Comparison of ENCODE assay signal across 9 mouse cellular contexts in genomic region chr8:122194396-122194795, GRCm38 (mm10).
DNase-seq lines count a peak whose midpoint lies in the region; ATAC-seq and TF ChIP-seq lines count a peak whose summit lies in the region.
"Had no signal": no experiment of that assay in that cellular context is flagged by ENCODE, and none has a peak within 500 bp of the region (broad histone marks: within the 10 kb centered on the region; RNA-seq: fewer than 3 reads in every experiment).

No protein-coding gene starts in this region.

- peak overlapping the region; percentile 31; the same call in 1 of the 2 replicates for H3K27ac ChIP-seq in hindbrain, embryonic 10.5 days
- H3K27ac ChIP-seq in hindbrain, embryonic 16.5 days (ENCODE audit: low read depth, low read length): no peak overlapping the region
- no peak overlapping the region for H3K27ac ChIP-seq in kidney, adult 2 months (ENCODE audit: insufficient read depth, low read depth, low read length)
- no peak overlapping the region for H3K27ac ChIP-seq in stomach, embryonic 16.5 days (ENCODE audit: low read length)
- H3K27ac ChIP-seq in forebrain, embryonic 13.5 days: no peak overlapping the region
- H3K27ac ChIP-seq in forebrain, embryonic 16.5 days (ENCODE audit: low read length): no peak overlapping the region

- H3K9ac ChIP-seq in hindbrain, embryonic 16.5 days (ENCODE audit: low read depth, low read length): no peak overlapping the region
- no peak overlapping the region for H3K9ac ChIP-seq in stomach, embryonic 16.5 days (ENCODE audit: low read length)
- no peak overlapping the region for H3K9ac ChIP-seq in forebrain, embryonic 13.5 days
- no peak overlapping the region for H3K9ac ChIP-seq in forebrain, embryonic 16.5 days (replicated peaks; ENCODE audit: low read depth, low read length)

- no peak for TF ChIP-seq POLR2A in kidney, adult 2 months (IDR thresholded peaks at IDR 0.05; ENCODE audit: low read depth, low read length)

- no peaks in the 10 kb centered on the region for H3K9me3 ChIP-seq in hindbrain, embryonic 10.5 days
- no peaks in the 10 kb centered on the region for H3K9me3 ChIP-seq in hindbrain, embryonic 16.5 days (ENCODE audit: control insufficient read depth, low read length)
- no peaks in the 10 kb centered on the region for H3K9me3 ChIP-seq in stomach, embryonic 16.5 days (replicated peaks; ENCODE audit: control insufficient read depth, low read length)
- H3K9me3 ChIP-seq in forebrain, embryonic 13.5 days (replicated peaks): no peaks in the 10 kb centered on the region
- H3K9me3 ChIP-seq in forebrain, embryonic 16.5 days (ENCODE audit: control insufficient read depth, low read length): no peaks in the 10 kb centered on the region

- H3K27me3 ChIP-seq in hindbrain, embryonic 10.5 days (ENCODE audit: insufficient read depth, poor library complexity, severe bottlenecking): 0 out of 2 replicates have a peak, but pooled peaks cover 4% of the 10 kb centered on the region
- H3K27me3 ChIP-seq in hindbrain, embryonic 16.5 days (replicated peaks; ENCODE audit: control insufficient read depth, insufficient read depth, low read length): no peaks in the 10 kb centered on the region
- H3K27me3 ChIP-seq in kidney, adult 2 months (replicated peaks; ENCODE audit: control insufficient read depth, insufficient read depth, low read length): no peaks in the 10 kb centered on the region
- H3K27me3 ChIP-seq in stomach, embryonic 16.5 days (ENCODE audit: control insufficient read depth, insufficient read depth, low read length): no peaks in the 10 kb centered on the region
- no peaks in the 10 kb centered on the region for H3K27me3 ChIP-seq in forebrain, embryonic 13.5 days
- H3K27me3 ChIP-seq in forebrain, embryonic 16.5 days (replicated peaks; ENCODE audit: control insufficient read depth, insufficient read depth, low read length): no peaks in the 10 kb centered on the region

- H3K4me3 ChIP-seq in hindbrain, embryonic 10.5 days: no peak overlapping the region
- no peak overlapping the region for H3K4me3 ChIP-seq in hindbrain, embryonic 16.5 days (ENCODE audit: low read length)
- H3K4me3 ChIP-seq in kidney, adult 2 months (ENCODE audit: insufficient read depth, low read depth, low read length): no peak overlapping the region
- no peak overlapping the region for H3K4me3 ChIP-seq in stomach, embryonic 16.5 days (replicated peaks; ENCODE audit: low read length)
- no peak overlapping the region for H3K4me3 ChIP-seq in forebrain, embryonic 13.5 days
- H3K4me3 ChIP-seq in forebrain, embryonic 16.5 days (replicated peaks; ENCODE audit: low read length): no peak overlapping the region

- whole genome bisulfite sequencing in hindbrain, embryonic 10.5 days: 81% methylated on average over 8 of the region's 8 CpGs
- WGBS in hindbrain, embryonic 16.5 days: 62% methylated on average over 8 of the region's 8 CpGs
- 48% methylated on average over 8 of the region's 8 CpGs for WGBS in kidney, adult 2 months
- WGBS in stomach, embryonic 16.5 days: 37% methylated on average over 8 of the region's 8 CpGs
- WGBS in forebrain, embryonic 13.5 days: 66% methylated on average over 8 of the region's 8 CpGs
- WGBS in forebrain, embryonic 16.5 days: 59% methylated on average over 8 of the region's 8 CpGs

- no peaks in the 10 kb centered on the region for H3K36me3 ChIP-seq in hindbrain, embryonic 10.5 days
- no peaks in the 10 kb centered on the region for H3K36me3 ChIP-seq in hindbrain, embryonic 16.5 days (ENCODE audit: control insufficient read depth, insufficient read depth, low read length)
- H3K36me3 ChIP-seq in kidney, adult 2 months (ENCODE audit: control insufficient read depth, insufficient read depth, low read length): no peaks in the 10 kb centered on the region
- H3K36me3 ChIP-seq in stomach, embryonic 16.5 days (ENCODE audit: control insufficient read depth, insufficient read depth, low read length): no peaks in the 10 kb centered on the region
- H3K36me3 ChIP-seq in forebrain, embryonic 13.5 days (ENCODE audit: poor library complexity, severe bottlenecking): no peaks in the 10 kb centered on the region
- no peaks in the 10 kb centered on the region for H3K36me3 ChIP-seq in forebrain, embryonic 16.5 days (ENCODE audit: control insufficient read depth, insufficient read depth)

- no peak for TF ChIP-seq CTCF in kidney, adult 2 months (conservative IDR thresholded peaks at IDR 0.05; ENCODE audit: insufficient read depth, insufficient read length, low read depth, low read length)

- DNase-seq in hindbrain, embryonic 10.5 days (ENCODE audit: low spot score): no peak
- DNase-seq in testis, postnatal 10 days (ENCODE audit: low spot score): peak; percentile 81
- DNase-seq in testis, postnatal 14 days (ENCODE audit: low spot score): no peak
- peak; percentile 62 for DNase-seq in kidney, adult 2 months
- DNase-seq: cerebellum, postnatal 36 days had no signal

- no peak for ATAC-seq in hindbrain, embryonic 16.5 days
- peak; percentile 37 for ATAC-seq in stomach, embryonic 16.5 days (ENCODE audit: insufficient read depth, low FRiP score)
- ATAC-seq in forebrain, embryonic 13.5 days: no peak
- ATAC-seq in forebrain, embryonic 16.5 days: no peak

- no peak overlapping the region for H3K4me2 ChIP-seq in hindbrain, embryonic 16.5 days (ENCODE audit: low read length)
- no peak overlapping the region for H3K4me2 ChIP-seq in stomach, embryonic 16.5 days (ENCODE audit: low read depth, low read length)
- no peak overlapping the region for H3K4me2 ChIP-seq in forebrain, embryonic 13.5 days
- H3K4me2 ChIP-seq in forebrain, embryonic 16.5 days (ENCODE audit: low read length): no peak overlapping the region

- peaks cover 41% of the 10 kb centered on the region for H3K4me1 ChIP-seq in hindbrain, embryonic 10.5 days (replicated peaks)
- H3K4me1 ChIP-seq in hindbrain, embryonic 16.5 days (ENCODE audit: control insufficient read depth, insufficient read depth, low read depth, low read length): no peaks in the 10 kb centered on the region; the same call in none of the 2 replicates
- no peaks in the 10 kb centered on the region for H3K4me1 ChIP-seq in kidney, adult 2 months (ENCODE audit: control insufficient read depth, insufficient read depth, low read length)
- peaks cover 22% of the 10 kb centered on the region for H3K4me1 ChIP-seq in stomach, embryonic 16.5 days (ENCODE audit: control insufficient read depth, insufficient read depth, low read length)
- H3K4me1 ChIP-seq in forebrain, embryonic 13.5 days: peaks cover 22% of the 10 kb centered on the region
- peaks cover 16% of the 10 kb centered on the region for H3K4me1 ChIP-seq in forebrain, embryonic 16.5 days (replicated peaks; ENCODE audit: control insufficient read depth, insufficient read depth, low read length)

Comparison
In these comparisons a context has a peak if more than half of its experiments do, and no peak if none do; other contexts are left out.
1. DNase-seq: peak in testis, postnatal 10 days (single experiment) and kidney, adult 2 months (single experiment); none in hindbrain, embryonic 10.5 days (single experiment) and testis, postnatal 14 days (single experiment).